Mouse (Mus musculus): ENCODE measurements around the gene Itih2.

Itih2 gene

GRCm38 (mm10) chr2:10131296-10131695 lies at the start of gene Itih2:
Gene Itih2 (minus strand): TSS chr2:10131396.
- no peak for DNase-seq (ENCODE audit: low spot score)

GRCm38 (mm10) chr2:10169991-10170390 lies 38.8 kb upstream of the Itih2 start:
- no peak for DNase-seq (ENCODE audit: low spot score)

GRCm38 (mm10) chr2:10168016-10168415 lies 36.8 kb upstream of the Itih2 start:
- DNase-seq (ENCODE audit: low spot score): no peak

DNA sequence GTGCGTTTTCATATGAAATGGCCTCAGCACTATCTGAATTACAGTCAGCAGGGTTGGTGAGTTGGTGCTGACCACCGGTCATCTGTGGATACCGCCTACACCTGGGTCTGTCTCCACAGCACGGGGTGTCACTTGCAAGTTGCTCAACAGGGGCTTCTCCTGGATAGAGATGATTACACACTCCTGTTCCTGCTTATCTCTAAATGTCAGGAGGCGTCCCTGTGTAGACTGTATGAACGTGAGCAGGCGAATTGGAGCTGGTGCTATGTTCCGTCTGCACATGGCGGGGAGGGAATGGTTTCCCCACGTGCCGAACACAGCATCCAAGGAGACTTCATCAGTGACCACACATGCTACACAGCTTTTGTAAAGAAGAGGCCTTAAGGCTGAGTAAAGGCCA lies 36.1 kb upstream of the Itih2 start:
- no peak for DNase-seq (ENCODE audit: low spot score)

GRCm38 (mm10) chr2:10166635-10167034 lies 35.4 kb upstream of the Itih2 start:
- DNase-seq (ENCODE audit: low spot score): no peak

DNA sequence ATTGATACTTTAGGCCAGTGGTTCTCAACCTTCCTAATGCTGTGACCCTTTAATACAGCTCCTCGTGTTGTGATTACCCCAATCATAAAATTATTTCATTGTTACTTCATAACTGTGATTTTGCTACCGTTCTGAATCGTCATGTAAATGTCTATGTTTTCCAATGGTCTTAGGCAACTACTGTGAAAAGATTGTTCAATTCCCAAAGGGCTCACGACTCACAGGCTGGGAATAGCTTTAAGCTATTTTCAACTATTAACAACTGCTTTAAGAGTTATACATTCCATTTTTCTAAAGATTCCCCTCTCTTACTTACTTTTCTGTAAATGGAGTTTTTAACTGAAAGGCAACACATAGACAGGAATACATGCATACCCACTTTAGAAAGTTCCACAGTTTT lies 30.8 kb upstream of the Itih2 start:
- no peak for DNase-seq (ENCODE audit: low spot score)

- DNase-seq (ENCODE audit: low spot score): no peak
Measured at GRCm38 (mm10) chr2:10157184-10157583, 26.0 kb upstream of the Itih2 start.

- peak; percentile 31 for DNase-seq (ENCODE audit: low spot score)
Measured at GRCm38 (mm10) chr2:10153201-10154075, 22.2 kb upstream of the Itih2 start, which contains the start of gene Itih5. Gene Itih5 (plus strand): TSS chr2:10153571.

DNA sequence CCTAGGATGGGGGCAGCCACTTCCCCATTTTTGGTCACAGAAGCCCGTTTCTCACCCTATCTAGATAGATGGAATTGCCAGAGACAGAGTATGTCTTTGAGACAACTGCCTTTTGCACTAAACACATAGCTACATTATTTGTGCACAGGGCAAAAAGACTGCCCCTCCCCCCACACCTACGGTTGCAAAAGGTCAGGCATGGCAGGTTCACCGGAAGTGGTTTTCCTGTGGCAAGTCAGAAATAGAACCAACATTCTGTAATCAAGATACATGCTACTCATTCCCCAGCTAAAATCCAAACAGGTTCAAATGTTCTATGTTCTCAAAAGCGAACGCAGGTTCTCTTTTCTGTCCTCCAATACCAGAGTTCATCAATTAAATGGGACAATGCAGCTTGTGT lies 21.4 kb upstream of the Itih2 start:
- no peak for DNase-seq (ENCODE audit: low spot score)

DNA sequence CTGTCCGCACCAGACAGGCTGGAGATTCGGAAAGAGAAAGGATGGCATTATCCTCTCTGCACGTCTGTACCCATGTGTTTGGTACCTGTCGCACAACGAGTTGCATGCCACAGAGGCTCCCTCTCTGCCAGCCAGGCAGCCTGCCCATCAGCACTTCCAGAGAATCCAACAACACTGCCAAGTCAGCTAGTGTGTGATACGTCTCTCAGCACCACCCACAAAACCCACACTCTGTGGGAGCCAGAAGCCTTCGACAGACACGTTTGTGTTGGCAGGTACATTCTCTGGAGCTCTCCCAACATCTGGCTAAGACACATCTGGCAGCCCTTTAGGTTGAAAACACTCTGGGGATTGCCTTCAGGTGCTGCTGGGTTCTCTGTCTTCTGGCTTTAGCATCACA lies 16.0 kb upstream of the Itih2 start:
- DNase-seq (ENCODE audit: low spot score): no peak

- DNase-seq (ENCODE audit: low spot score): no peak
Measured at GRCm38 (mm10) chr2:10145514-10145913, 14.3 kb upstream of the Itih2 start.

GRCm38 (mm10) chr2:10142472-10143454 lies 11.6 kb upstream of the Itih2 start:
- DNase-seq (ENCODE audit: low spot score): no peak

DNA sequence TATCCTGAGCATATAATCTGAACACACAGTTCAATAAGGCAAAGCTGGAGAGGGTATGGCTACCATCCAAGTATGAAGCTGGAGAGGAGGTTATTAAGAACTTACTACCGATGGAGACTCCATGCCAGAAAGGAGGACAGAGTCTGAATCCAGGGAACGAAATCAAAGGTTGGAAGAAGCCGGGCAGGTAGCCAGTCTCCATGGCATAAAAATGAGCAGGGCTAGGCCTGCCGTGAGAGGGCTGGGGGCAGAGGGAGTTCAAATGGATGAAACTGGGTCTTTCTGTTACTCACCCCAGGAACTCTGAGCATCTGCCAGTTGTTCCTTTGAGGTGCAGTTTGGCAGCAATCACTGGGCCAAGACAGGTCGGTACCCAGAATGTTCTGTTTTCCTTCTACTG lies 9.3 kb upstream of the Itih2 start:
- DNase-seq (ENCODE audit: low spot score): no peak

DNA sequence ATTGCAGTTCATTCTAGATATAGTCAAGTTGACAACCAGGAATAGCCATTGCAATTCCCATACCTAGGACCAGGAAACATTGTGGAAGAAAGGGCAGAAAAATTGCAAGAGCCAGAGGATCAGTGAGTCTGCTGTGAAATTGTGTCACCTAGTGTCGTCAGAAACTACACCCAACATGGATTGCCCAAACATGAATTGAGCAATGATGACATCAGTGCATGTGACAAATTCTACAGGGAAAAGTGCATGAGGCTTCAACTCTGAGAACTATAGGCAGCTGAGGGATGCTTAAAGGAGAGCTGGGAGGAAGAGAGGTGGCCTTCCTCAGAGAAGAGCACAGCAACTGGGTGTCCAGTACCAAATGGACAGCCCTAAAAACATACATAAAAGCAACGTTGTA lies 6.1 kb upstream of the Itih2 start:
- DNase-seq (ENCODE audit: low spot score): no peak

DNA sequence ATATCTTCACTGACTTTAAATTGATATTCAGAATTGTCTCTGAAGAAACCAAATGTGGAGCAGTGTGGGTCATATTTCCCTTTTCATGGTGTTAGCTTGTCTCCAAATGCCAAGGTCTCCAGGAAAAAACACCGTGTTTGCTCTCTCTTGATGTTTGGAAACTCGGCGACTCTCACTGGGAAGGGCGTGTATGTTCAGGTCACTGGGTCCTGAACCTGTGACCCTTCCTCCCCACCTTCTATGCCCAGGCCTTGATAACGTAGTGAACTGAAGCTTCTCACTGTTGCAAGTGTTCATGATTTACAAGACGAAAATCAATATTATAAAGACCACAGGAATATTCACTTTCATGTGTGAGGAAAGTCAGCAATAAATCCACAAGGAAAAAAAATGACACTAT lies 2.7 kb upstream of the Itih2 start:
- no peak for DNase-seq (ENCODE audit: low spot score)

DNA sequence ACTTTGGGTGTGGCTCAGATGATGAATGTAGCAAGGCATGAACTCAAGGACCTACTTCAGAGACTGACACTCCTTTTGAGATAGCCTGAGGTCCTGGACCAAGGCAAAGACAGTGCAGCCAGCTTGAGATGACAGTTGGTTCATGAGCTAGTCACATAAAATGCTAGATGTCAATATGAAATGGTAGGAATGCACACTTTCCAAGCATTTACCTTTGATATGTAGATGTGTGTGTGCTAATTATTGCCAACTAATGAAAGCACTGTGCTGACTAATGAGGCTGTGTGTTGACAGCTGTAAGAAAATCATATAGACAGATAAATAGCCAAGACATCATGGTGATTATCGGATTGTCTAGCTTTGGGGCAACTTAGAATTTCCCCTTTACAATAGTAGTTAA lies 932 bp upstream of the Itih2 start:
- DNase-seq (ENCODE audit: low spot score): no peak

DNA sequence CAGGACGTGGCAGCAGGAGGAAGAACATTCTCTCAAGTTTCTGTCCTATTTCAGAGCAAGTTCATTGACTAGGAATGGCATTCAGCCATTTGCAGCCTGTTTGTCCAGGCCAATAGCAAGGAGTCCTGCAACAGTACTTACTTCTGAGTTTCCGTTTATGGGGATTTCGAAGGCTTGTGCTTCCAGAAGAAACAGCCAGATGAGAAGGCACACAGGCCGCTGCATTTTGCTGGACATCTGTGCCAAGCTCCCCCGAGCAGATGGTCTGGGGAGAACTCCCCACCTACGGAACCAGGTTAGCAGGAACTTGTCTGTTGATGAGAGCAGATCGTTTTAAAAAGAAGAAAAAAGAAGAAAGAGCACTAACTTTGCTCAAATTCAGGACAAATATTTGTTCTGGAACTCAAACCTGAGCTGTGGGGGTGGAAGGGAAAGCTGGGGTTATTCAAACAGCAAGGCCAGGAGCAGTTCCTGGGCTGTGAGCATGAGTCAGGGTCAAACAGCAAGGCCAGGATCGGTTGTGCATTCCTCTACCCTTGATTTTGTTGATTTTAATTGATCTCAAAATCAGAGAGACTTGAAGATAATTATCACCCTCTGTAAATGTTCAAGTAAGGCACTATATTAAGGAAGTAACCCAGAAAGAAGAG lies 730 bp downstream of the Itih2 start:
- no peak for DNase-seq (ENCODE audit: low spot score)

DNA sequence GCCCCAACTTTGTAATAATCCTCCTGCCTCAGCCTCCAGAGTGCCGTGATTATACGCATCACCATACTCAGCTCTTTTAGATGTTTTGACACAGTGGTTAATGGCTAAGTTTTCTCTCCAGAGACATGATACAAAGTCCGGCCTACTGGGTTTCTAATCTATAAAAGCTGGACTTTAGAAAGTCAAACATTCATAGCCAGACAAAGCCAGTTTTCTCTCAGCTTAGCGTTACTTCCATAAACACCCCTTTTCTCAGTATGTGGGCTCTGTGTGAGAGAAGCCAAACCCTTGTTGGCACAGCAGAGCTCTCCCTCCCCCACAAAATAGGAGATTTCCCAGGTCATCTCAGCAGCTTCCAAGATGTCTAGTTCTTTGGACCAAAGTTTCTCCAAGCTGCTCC lies 2.6 kb downstream of the Itih2 start:
- no peak for DNase-seq (ENCODE audit: low spot score)

DNA sequence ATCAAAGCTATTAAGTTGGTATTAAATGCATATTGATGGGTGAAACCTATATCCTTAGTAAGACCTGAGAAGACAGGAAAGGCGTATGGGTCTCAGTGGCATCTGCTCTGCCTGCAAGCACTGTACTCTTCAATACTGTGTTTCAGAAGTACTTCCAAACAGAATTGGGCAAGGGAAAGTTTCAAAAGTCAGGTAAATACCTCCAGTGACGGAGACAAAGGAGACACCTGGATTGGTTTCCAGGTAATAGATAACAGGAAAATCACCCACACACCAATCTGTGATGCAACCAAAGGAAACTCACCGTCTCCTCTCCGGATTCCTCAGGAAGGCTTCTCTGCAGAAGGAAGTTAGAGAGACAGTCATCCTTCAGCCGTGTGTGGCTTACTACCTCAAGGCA lies 3.7 kb downstream of the Itih2 start:
- no peak for DNase-seq (ENCODE audit: low spot score)

GRCm38 (mm10) chr2:10126122-10126521 lies 5.1 kb downstream of the Itih2 start:
- DNase-seq (ENCODE audit: low spot score): no peak

- DNase-seq (ENCODE audit: low spot score): no peak
Measured at GRCm38 (mm10) chr2:10121826-10122225, 9.4 kb downstream of the Itih2 start.

DNA sequence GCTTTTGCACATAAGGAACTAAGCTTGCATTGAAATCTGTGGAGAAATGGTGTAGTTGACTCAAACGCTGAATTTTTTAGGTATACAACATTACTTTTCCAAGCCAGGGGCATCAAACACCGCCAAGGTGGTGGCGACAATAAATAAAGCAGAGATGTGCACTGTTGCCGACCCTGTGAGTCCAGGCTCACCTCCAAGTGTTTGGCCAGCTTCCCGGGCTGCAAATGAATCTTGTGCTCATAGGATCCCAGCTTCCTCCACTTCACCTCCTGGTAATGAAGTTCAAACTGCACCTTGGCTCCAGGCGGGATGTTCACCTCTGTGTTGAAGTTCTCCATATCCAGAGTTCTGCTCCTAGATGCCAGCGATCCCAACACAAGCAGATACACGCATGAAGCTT lies 11.9 kb downstream of the Itih2 start:
- DNase-seq (ENCODE audit: low spot score): no peak

Measured in ovary, postnatal 10 days (tissue).